Mouse (Mus musculus) layer of hippocampus, postnatal 14 days (tissue): Measurements from ENCODE around the gene Cmtm3. TPM values are rescaled to one million over a fixed set of nuclear protein-coding genes. Genes with fewer than 3 reads are reported as not detected.

Experiments used
- DNase-seq, 2 experiments: peaks; one replicate each; pipeline ENCODE4 v3.0.0; 2021 to 2022; ENCODE audit warnings: low spot score in 2 of 2, mixed read lengths in 1 of 2
- total RNA-seq, 2 experiments: library from RNA; stranded (reverse); gene quantifications; 2 replicates each; pipeline ENCODE4 v1.2.3; 2021

The Cmtm3 gene
- total RNA-seq, 2 experiments from 2014 or later: 22.2 to 24.5 TPM

DNA sequence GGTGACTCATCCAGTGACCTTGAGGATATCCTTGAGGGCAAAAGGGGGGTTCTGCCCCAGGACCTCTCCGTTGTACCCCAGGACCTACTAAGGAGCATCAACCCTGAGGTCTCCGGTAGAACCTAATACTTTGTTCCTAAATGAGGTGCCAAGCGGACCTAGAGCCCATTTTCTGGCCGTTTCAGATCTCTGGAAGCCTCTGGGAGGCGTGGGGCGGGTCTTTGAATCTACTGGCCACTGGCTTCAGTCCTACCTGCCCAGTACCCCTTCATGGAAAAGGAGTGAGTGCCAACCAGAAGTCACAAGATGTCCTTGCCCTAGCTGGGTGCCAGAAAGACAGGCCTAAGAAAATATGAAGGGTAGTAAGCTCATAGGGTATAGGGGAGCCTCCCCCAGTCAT, 2.5 kb downstream of the Cmtm3 start:
- DNase-seq: no peak

DNA sequence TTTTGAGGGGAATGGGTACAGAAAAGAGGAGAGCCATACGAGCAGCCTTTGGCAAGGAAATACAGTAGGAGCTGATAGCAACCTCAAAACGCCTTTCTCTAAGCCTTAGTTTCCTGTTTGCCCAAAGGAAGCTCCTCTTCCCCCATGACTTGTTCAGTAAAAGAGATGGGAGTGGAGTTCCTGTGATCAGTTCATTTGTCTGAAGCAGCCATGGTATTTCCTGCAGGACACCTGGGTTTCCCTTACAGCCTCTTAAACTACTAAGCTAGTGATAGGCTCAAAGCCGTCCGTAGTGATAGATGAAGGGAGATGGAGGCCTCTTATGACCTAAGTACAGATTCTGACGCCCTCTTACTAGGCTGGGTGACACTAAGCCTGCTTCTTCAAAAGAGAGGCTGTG, 3.2 kb downstream of the Cmtm3 start:
- DNase-seq: no peak

DNA sequence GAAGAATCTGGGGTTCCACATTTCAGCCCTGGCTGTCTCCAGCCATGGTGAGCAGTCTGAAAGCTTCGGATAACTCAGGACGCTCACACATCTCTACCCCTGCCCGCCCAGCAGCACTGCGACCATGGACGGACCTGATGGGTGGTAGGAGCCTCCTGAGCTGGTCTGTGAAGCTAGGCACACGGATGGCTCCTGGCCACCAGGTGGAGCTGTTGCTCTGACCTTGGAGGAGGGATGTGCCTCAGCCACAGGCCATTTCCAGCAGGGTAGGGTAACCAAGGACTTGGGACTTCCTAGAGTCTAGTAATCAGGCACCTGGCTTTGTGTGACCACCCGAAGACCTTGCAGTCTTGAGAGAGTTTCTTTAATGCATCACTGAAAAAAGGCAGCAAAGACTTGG, 4.7 kb downstream of the Cmtm3 start:
- DNase-seq: peak; percentile 81

DNA sequence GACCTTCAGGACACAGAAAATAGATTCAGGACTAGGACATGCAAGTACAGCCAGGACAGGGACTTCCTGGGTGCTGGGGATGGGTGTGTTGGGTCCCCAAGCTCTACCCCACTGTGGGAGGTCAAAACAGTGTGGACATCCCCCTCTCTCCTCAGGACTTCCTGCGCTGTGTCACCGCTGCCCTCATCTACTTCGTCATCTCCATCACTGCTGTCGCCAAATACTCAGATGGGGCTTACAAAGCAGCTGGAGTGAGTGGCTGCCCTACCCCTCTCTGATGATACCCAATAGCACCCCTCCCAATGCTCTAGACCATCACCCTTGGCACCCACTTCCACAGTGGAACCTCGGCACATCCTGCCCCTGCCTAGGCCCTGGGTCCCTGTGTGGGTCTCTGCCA, 5.4 kb downstream of the Cmtm3 start:
- no peak for DNase-seq

DNA sequence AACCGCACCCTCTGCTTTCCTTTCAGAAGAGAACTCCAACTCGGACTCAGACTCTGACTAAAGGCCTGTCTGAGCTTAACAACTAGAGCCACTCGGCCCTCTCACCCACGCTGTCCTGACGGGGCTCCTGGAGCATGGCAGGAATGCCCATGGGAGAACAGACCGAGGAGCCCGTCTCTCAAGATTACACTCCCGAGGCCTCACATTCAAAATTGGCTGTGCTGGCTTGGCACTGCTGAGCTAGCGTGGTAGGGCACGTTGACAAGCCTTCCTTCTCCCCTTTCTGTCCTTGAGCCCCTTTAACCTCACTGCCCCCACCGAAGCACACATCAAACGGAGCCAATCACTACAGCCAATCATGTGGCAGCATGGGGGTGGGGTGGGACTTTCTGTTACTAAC, 7.5 kb downstream of the Cmtm3 start:
- DNase-seq: no peak

DNA sequence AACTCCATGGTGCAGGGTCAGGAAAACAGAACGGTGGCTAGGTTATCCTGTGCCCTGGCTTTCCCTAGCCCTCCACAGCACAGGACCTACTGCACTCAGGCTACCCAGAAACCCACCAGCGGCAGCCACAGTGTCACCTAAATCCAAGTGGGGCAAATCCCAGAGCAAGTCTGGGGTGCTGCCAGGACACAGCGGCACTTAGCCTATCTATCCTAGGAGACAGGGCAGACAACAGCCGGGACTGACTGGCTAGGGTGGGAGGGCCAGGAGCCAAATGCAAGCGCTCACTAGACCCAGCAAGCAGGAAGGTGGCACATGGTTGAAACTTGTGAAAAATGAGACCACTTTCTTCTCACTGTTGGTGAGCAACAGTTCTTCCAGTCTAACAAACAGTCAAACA, 9.8 kb downstream of the Cmtm3 start:
- DNase-seq: no peak

DNA sequence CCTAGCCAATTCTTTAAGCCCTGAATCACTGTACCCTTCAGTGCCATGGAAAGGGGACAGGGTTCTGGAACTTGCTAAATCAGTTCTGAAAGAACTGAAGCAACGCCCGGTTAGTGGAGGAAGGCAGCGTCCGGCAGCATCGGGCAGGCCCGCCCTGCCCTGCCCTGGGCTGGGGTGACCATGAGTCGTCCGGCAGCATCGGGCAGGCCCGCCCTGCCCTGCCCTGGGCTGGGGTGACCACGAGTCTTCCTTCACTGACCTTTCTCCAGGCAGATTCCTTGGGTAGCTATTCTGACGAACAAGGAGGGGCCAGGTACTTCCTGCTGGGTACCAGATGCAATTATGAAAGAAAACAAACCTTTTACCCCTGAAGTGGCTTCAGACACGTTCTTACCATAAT, 10.8 kb downstream of the Cmtm3 start:
- DNase-seq: no peak

DNA sequence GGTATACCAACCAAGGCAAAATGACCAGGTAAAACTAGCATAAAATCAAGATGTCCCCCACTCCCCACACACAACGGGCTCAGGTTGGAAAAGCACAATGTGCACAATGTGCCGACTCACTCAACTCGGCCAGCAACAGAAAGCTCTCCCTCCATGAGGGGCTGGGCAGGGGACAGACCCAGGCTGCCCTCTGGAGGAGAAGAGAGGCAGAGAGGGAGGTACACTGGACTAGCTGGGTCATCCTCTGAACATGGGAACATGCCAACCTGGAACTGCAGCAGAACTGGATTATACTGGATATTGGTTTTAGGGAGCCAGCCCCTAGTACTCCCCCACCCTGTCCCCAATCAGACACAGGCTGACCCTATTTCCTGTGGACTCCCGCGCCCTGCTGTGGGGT, 14.0 kb downstream of the Cmtm3 start:
- DNase-seq: no peak

DNA sequence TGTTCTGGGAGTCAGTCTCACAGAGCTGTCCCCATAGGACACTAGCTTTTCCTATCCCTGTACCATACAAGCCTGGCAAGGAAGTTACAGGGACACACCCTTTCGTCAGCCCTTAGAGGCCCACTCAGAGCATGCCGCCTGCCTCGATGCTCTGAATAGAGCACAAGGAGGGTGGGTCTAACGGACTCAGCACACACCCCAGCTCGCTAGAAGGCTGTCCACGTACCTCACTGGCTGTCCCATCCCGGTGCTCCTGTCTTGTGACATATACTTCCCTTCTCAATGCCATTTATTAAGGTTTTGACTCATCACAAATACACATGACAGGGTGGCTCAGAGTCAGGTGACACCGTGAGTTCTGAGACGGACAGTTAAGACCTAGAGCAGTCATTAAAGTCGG, 15.3 kb downstream of the Cmtm3 start:
- no peak for DNase-seq

DNA sequence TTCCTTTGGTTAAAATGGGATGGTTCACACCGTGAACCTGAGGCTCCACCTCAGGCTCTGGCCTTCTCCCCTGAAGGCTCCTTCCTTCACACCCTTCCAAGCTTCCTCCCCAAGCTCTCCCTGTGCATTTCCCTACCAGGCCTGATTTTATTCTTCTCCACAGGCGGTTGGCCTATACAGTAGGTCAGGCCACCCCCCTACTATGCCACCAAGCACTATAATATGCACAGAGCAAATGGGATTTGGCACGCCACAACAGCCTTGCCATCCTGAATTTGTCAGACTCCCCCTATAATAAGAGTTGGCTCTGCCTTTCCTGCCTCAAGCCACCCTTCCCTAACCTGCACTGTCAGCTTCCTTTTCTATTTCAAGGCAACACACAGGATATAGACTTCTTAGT, 19.4 kb downstream of the Cmtm3 start:
- DNase-seq: no peak

DNA sequence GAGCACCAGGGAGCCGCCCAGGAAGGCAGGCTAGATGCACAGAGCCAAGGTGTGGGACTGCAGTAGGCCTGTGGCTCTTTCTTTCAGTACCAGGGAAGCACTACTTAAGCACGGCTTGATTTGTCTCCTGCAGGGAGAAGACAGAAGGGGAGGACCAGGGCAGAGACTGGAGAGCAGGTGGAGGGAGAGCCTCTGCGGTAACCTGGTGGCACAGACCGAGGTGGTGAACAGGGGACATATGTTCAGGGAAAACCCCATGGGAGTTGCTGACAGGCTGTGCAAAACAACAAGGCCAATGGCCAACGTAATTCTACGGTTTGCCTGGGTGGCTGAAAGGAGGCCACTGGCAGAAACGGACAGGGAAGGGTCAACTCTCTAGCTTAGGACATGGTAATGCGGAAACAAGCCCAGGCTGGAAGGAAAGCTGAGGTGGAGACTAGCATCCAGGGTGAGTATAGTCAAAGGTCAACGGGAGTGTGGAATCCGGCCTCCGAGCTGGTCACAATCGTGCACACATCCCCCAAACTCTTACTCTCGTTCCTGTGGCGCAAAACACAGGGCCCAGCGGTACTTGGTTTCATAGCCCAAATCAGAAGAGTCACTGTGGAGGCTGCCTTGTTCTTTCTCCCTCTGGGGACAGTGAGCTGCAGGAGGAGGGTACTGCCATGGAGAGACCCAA, 20.7 kb downstream of the Cmtm3 start:
- DNase-seq: no peak

DNA sequence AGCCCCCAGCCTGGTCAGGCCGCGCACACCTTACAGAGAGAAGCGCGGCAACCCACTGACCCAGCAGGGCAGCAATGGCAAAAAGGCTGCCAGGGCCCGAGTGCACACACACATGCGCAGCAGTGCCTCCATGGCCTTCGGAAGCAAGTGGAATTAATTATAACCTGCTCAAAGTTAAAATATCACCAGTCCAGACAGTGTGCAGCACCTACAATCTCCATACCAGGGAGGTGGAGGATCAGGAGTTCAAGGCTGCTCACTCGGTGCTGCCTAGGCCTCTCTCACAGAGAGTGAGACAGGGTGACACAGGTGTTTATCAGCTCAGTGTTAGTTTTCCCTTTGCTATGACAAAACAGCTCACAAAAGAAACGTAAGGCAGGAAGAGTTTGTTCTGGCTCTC, 26.5 kb downstream of the Cmtm3 start:
- no peak for DNase-seq

DNA sequence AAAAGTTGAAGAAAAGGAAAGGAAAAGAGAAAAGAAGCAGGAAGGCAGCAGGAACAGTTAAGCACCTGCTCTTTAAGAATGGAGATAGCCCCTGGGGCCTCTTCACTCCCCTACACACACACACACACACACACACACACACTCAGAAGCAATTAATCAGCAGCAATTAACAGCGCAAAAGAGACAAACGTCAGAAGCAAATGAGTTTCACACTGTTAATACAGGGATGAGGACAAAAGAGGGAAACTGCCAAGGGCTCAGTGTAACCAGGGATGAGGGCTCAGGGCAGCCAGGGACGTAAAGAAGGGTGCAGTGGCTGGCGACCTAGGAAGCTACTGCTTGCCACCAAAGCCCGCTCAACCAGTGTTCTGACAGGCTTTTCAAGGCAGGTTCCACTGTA, 28.2 kb downstream of the Cmtm3 start:
- DNase-seq: no peak

DNA sequence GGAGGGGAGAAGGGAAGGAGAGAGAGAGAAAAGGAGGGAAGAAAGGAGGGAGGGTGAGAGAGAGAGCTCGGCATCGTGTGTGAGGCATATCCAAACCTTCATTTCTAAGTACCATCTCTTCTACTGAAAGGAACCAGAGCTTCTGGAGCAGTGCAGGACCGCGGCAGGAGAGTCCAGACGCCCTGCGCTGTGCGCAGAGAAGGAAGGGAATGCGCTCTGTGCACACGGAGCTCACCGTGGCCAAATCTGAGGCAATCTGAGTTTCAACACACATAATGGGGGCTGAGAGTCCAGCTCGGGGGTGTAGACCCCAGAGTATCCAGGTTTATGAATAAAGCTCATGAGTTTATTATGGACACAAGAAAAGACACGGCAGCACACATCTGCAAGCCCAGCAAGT, 30.4 kb downstream of the Cmtm3 start:
- DNase-seq: no peak

DNA sequence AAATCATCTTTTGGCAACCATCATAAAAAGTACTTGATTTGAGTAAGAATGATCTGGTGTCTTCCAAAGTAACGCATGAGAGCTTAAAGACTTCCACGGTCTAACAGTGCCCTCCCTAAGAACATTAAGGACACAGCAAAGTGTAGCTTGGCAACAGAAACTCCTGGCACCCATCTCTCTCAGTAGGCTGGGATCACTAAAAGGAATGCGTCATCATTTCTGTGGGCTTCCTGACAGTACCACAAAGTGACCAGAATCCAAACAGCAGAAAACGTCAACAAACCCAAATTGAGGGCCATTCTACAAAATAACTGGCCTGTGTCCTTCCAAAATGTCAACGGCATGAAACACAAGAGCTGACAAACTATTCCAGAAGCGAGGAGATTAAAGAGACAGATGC, 30.9 kb downstream of the Cmtm3 start:
- peak in 1 of 2 experiments; percentile 38 for DNase-seq

DNA sequence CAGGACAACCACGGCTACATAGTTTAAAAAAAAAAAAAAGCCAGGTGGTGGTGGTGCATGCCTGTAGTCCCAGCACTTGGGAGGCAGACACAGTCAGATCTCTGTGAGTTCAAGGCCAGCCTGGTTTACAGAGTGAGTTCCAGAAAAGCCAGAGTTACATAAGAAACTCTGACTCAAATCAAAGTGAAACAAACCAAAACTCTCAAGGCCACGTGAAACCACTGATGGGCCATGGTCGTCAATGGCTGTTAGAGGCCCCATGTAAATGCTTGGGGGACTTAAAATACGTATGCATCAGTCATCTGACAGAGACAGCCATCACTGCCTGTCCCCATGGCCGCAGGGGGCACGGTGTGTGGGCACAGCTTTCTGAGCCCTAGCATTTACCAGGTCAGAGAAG, 31.9 kb downstream of the Cmtm3 start:
- no peak for DNase-seq

DNA sequence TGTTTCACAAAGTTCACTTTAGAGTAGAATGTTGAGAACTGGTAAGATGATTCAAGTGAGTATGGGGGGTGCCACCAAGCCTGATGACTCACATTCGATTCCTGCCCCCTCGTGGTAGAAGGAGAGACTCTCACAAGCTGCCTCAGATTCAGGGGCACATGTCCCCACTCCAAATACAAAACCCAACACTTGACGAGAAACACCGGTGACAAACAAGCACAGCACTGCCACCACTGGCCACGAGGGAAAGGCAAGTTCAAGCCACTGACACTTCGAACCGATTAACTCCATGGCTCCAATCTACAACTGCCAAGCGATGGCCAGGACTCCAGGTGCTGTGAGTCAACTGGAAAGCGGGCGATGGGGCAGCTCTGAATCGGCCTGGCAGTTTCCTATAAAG, 34.6 kb downstream of the Cmtm3 start:
- DNase-seq: no peak

DNA sequence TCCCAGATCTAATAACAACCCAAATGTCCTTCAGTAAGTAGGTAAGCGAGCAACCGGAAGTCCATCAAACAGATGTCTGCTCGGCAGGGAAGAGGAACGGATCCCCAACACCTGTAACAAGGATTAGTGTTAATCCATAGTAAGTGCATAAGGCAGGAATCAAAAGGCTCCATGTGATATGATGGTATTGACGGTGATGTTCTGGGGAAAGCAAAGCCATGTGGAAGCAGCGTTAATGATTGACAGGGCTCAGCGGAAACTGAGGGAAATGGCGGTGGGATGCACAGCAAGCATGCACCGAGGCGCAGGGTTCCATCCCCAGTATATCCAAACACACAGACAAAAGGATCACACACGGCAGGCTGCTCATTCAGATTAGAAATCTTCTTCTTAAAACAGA, 35.1 kb downstream of the Cmtm3 start:
- no peak for DNase-seq

DNA sequence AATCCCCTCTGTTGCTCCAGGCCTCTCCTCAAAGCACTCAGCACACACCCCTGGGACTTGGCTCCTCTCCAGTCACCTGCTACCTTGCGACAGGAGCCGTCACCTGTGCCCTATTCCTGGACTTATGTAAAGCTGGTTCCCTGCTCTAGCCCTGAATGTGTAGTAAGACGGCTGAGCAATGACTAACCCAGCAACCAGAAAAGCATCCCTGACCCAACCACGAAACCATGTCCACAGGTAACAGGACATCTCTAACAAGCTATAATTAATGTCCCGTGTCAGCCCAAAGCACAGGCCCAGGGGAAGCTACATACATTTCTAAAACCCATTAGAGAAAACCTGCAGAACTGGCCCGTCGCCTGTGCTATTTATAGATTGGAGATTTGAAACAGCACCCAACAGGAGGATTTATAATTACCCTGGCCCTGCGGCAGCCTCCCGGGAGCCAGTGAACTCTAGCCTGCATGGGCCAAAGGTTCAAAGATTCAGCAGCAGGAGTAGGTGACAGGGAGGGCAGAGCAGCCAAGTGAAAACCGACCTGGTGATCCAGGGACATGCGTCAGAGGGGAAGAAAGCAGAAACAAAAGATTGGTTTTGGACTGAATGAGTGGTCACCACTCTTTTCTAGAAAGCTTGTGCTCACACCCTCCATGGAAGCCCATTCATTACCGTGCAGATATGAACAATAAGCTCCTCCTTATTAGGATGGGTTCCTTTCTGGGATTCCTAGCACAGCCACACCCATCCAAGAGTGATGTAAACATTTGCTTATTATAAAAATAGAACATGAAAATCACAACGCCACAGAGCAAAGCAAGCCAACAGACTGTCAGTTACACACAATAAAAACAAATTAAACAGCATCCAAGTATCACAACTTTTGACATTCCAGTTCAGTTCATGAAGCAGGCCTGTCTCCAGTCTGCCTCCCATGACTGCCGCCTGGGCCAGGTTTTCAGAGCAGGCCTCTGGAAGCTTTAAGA, 35.9 kb downstream of the Cmtm3 start:
- DNase-seq: no peak

DNA sequence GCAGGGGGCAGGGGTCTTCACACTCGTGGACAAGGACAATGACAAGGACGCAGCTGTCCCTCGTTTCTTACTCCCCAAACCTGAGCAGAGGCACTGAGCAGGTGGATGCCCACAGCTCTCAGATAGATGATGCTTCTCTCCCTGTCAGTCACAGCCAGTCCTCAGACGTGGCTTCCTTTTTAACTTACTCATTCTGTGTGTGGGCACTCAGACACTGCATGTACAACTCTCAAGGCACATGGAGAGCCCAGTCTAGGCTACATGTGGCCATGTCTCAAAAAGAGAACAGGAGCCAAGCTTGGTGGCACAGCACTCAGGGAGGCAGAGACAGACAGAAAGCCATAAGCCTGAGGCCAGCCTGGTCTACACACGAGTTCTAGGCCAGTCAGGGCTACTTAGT, 36.7 kb downstream of the Cmtm3 start:
- DNase-seq: no peak

DNA sequence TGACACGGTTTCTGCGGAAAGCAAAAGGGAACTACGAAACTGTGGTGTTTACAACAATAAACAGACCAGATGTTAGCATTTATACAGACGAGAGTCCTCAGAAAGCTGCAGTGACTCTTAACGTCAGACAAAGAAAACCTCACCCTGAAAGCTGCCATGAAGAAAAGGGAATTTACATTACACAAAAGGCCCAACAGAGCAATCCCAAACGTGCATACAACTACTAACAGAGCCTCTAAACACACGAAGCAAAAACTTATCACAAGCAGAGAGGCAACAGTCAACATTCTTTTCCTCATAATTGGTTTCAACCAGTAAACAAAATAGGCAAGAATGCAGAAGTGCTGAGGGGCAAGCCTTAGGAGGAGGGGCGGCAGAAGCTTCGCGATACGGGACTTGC, 37.5 kb downstream of the Cmtm3 start:
- DNase-seq: no peak

DNA sequence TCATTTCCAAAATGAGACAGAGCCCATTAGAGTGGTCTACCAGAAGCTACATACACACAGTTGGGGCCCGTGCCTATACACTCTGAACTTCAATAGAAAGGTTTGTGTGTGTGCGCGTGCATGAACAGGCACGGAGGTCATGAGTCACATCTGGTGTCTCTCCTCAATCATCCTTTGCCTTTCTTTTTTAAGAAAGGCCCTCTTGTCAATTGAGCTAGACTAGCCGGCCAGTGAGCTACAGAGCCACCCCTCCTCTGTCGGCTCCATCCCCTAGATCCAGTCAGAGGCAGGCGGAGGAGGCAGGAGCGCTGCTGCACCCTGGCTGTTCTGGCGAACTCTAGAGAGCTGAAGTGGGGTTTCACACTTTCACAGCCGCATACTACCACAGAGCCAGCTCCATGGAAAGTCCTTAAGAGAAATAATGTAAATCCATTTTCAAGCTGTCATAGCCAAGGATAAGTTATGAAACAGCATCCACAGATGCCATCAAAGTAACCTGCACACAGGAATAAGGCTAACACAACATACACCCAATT, 40.2 kb downstream of the Cmtm3 start:
- no peak for DNase-seq
